ENCODE assay signal across 18 mouse cellular contexts in genomic region chr19:41321149-41321548, GRCm38 (mm10). TPM values are rescaled to one million over a fixed set of nuclear protein-coding genes. Genes with fewer than 3 reads are reported as not detected.
DNase-seq lines count a peak whose midpoint lies in the region; ATAC-seq and TF ChIP-seq lines count a peak whose summit lies in the region.
"Had no signal": no experiment of that assay in that cellular context is flagged by ENCODE, and none has a peak within 500 bp of the region (broad histone marks: within the 10 kb centered on the region; RNA-seq: fewer than 3 reads in every experiment).

No protein-coding gene starts in this region.

- H3K27me3 ChIP-seq in kidney, adult 2 months (replicated peaks; ENCODE audit: control insufficient read depth, insufficient read depth, low read length) = no peaks in the 10 kb centered on the region
- H3K27me3 ChIP-seq: intestine, embryonic 15.5 days; lung, embryonic 15.5 days; Patski had no signal

- H3K4me1 ChIP-seq in kidney, adult 2 months (ENCODE audit: control insufficient read depth, insufficient read depth, low read length) = no peaks in the 10 kb centered on the region
- H3K4me1 ChIP-seq: intestine, embryonic 15.5 days; lung, embryonic 15.5 days had no signal

- TF ChIP-seq POLR2A in kidney, adult 2 months (IDR thresholded peaks at IDR 0.05; ENCODE audit: low read depth, low read length) = no peak

- 89% methylated on average over 4 of the region's 4 CpGs for WGBS in kidney, adult 2 months
- WGBS in macrophage (ENCODE audit: missing documents) = 4% methylated on average over 4 of the region's 4 CpGs

- TF ChIP-seq CTCF in kidney, adult 2 months (conservative IDR thresholded peaks at IDR 0.05; ENCODE audit: insufficient read depth, insufficient read length, low read depth, low read length) = no peak

- H3K79me2 ChIP-seq in macrophage (ENCODE audit: inconsistent target) = peaks cover 94% of the 10 kb centered on the region

- no peak overlapping the region for H3K27ac ChIP-seq in kidney, adult 2 months (ENCODE audit: insufficient read depth, low read depth, low read length)
- H3K27ac ChIP-seq in macrophage = peak overlapping the region; percentile 92
- H3K27ac ChIP-seq: heart, adult 2 months; intestine, embryonic 15.5 days; kidney, postnatal 0 days; lung, embryonic 15.5 days; neural tube, embryonic 15.5 days had no signal

- H3K36me3 ChIP-seq in kidney, adult 2 months (ENCODE audit: control insufficient read depth, insufficient read depth, low read length) = no peaks in the 10 kb centered on the region
- H3K36me3 ChIP-seq in macrophage (ENCODE audit: inconsistent target) = peaks cover 87% of the 10 kb centered on the region
- H3K36me3 ChIP-seq: intestine, embryonic 15.5 days; lung, embryonic 15.5 days; neural tube, embryonic 15.5 days had no signal

- no peak overlapping the region for H3K4me3 ChIP-seq in kidney, adult 2 months (ENCODE audit: insufficient read depth, low read depth, low read length)
- no peak overlapping the region for H3K4me3 ChIP-seq in macrophage (ENCODE audit: inconsistent target)
- H3K4me3 ChIP-seq: heart, adult 2 months; intestine, embryonic 15.5 days; lung, embryonic 15.5 days; neural tube, embryonic 15.5 days had no signal

- peak; percentile 91 for ATAC-seq in common myeloid progenitor, adult 5-6 weeks (replicated peaks; ENCODE audit: low read depth, poor library complexity, severe bottlenecking)
- ATAC-seq: intestine, embryonic 15.5 days; Patski had no signal

- peak; percentile 7 for DNase-seq in kidney, adult 2 months
- DNase-seq in kidney, postnatal 10 days = no peak
- DNase-seq in CD4-positive helper T cell, adult 2 months (ENCODE audit: low read depth, low spot score) = peak; percentile 29
- DNase-seq in urinary bladder, adult 18-20 months (ENCODE audit: low spot score in 2 of 2) = no peak
- DNase-seq in cerebellum, postnatal 25 days = no peak
- no peak for DNase-seq in testis, postnatal 10 days (ENCODE audit: low spot score)
- DNase-seq: adrenal gland, adult 8-10 months; heart, postnatal 4 days; left cerebral cortex, postnatal 4 days; spleen, adult 18-20 months had no signal

RNA-seq across cellular contexts. Expression of gene Tm9sf3, which starts 57.4 kb away (rescaled TPM):
- polyA plus RNA-seq in kidney, adult 2 months (2012; rRNA removed) = 63.2 and 80.6 TPM in 2 replicates
- 243 and 265 TPM in 2 replicates for total RNA-seq in common myeloid progenitor, adult 5-6 weeks (2017)
- 10 to 100 TPM; 47.2 to 76.9 (median 59.3) TPM for total RNA-seq in macrophage (2018; cell fraction: chromatin; rRNA removed)
- total RNA-seq in macrophage (2018; cell fraction: cytosol; rRNA removed) = 100 to 1,000 TPM; 131 to 228 (median 168) TPM
- total RNA-seq in macrophage (2018; cell fraction: nucleus; rRNA removed) = 100 to 1,000 TPM in 23 of 26 experiments, 10 to 100 TPM in 3; 73.1 to 246 (median 142) TPM
- polyA plus RNA-seq in macrophage (2018) = 156 to 244 TPM (median 211 TPM) in 3 replicates

Comparison
In these comparisons a context has a peak if more than half of its experiments do, and no peak if none do; other contexts are left out.
1. DNase-seq: peak in kidney, adult 2 months (single experiment) and CD4-positive helper T cell, adult 2 months (single experiment); none in kidney, postnatal 10 days (single experiment), urinary bladder, adult 18-20 months (0 of 2), cerebellum, postnatal 25 days (0 of 2) and testis, postnatal 10 days (single experiment).